28 mouse cellular contexts compared by ENCODE assay signal in genomic region chr11:57419416-57419815, GRCm38 (mm10).
A peak's percentile ranks its signal among the peaks of the same experiment; 100 is the strongest.
DNase-seq lines count a peak whose midpoint lies in the region; ATAC-seq and TF ChIP-seq lines count a peak whose summit lies in the region.
"Had no signal": no experiment of that assay in that cellular context is flagged by ENCODE, and none has a peak within 500 bp of the region (broad histone marks: within the 10 kb centered on the region; RNA-seq: fewer than 3 reads in every experiment).

No protein-coding gene starts in this region.

- no peak overlapping the region for H3K9ac ChIP-seq in kidney, embryonic 14.5 days (ENCODE audit: low read depth, low read length)
- H3K9ac ChIP-seq in lung, postnatal 0 days (replicated peaks; ENCODE audit: low read depth) = no peak overlapping the region
- H3K9ac ChIP-seq: embryonic facial prominence, embryonic 13.5 days; forebrain, embryonic 12.5 days; forebrain, embryonic 15.5 days; heart, embryonic 12.5 days; heart, embryonic 15.5 days; hindbrain, embryonic 14.5 days had no signal

- no peaks in the 10 kb centered on the region for H3K36me3 ChIP-seq in kidney, embryonic 14.5 days (ENCODE audit: control insufficient read depth, insufficient read depth, low read length)
- H3K36me3 ChIP-seq in lung, postnatal 0 days (ENCODE audit: insufficient read depth, low read length) = no peaks in the 10 kb centered on the region
- H3K36me3 ChIP-seq: embryonic facial prominence, embryonic 10.5 days; embryonic facial prominence, embryonic 13.5 days; forebrain, embryonic 12.5 days; forebrain, embryonic 15.5 days; G1E; heart, embryonic 12.5 days; heart, embryonic 15.5 days; hindbrain, embryonic 10.5 days had no signal

- no peak for TF ChIP-seq EP300 in lung, postnatal 0 days (IDR thresholded peaks at IDR 0.05)

- TF ChIP-seq CTCF in lung, postnatal 0 days (IDR thresholded peaks at IDR 0.05) = no peak

- H3K27me3 ChIP-seq in kidney, embryonic 14.5 days (ENCODE audit: control insufficient read depth, insufficient read depth, low read length) = no peaks in the 10 kb centered on the region
- H3K27me3 ChIP-seq in lung, postnatal 0 days (replicated peaks; ENCODE audit: insufficient read depth, low read length) = no peaks in the 10 kb centered on the region
- H3K27me3 ChIP-seq: embryonic facial prominence, embryonic 13.5 days; forebrain, embryonic 12.5 days; forebrain, embryonic 15.5 days; heart, embryonic 12.5 days; heart, embryonic 15.5 days had no signal

- no peaks in the 10 kb centered on the region for H3K4me1 ChIP-seq in kidney, embryonic 14.5 days (ENCODE audit: control insufficient read depth, insufficient read depth, low read length)
- no peaks in the 10 kb centered on the region for H3K4me1 ChIP-seq in lung, postnatal 0 days (ENCODE audit: insufficient read depth, low read depth, low read length)
- H3K4me1 ChIP-seq: embryonic facial prominence, embryonic 10.5 days; embryonic facial prominence, embryonic 13.5 days; heart, embryonic 15.5 days had no signal

- no peak overlapping the region for H3K27ac ChIP-seq in kidney, embryonic 14.5 days (ENCODE audit: low read depth, low read length)
- no peak overlapping the region for H3K27ac ChIP-seq in lung, postnatal 0 days (ENCODE audit: low read length)
- H3K27ac ChIP-seq: embryonic facial prominence, embryonic 10.5 days; embryonic facial prominence, embryonic 13.5 days; forebrain, embryonic 12.5 days; forebrain, embryonic 15.5 days; heart, embryonic 15.5 days; hindbrain, embryonic 10.5 days; hindbrain, embryonic 14.5 days had no signal

- 72% methylated on average over 6 of the region's 6 CpGs for WGBS in kidney, embryonic 14.5 days
- 69% methylated on average over 6 of the region's 6 CpGs for WGBS in lung, postnatal 0 days

- no peak overlapping the region for H3K4me2 ChIP-seq in kidney, embryonic 14.5 days (replicated peaks; ENCODE audit: low read depth, low read length)
- H3K4me2 ChIP-seq in lung, postnatal 0 days (replicated peaks; ENCODE audit: low read depth, low read length) = no peak overlapping the region
- H3K4me2 ChIP-seq: embryonic facial prominence, embryonic 13.5 days; forebrain, embryonic 12.5 days; forebrain, embryonic 15.5 days; heart, embryonic 12.5 days; heart, embryonic 15.5 days; hindbrain, embryonic 14.5 days had no signal

- DNase-seq in kidney, postnatal 14 days = peak; percentile 5
- DNase-seq in lung, postnatal 0 days (ENCODE audit: low spot score) = peak; percentile 8
- DNase-seq in lung, postnatal 25 days (ENCODE audit: low spot score) = no peak
- peak; percentile 43 for DNase-seq in brain, adult 2 months (ENCODE audit: low read depth, low spot score)
- no peak for DNase-seq in thymus, postnatal 14 days
- DNase-seq: adrenal gland, adult 2 months; adrenal gland, postnatal 14 days; B cell, adult 2 months; cerebellum, adult 11-12 months; cerebellum, adult 8-10 months; cerebellum, postnatal 10 days; cerebellum, postnatal 36 days; embryo, embryonic 11 days; gastrocnemius, postnatal 25 days; heart, postnatal 10 days; heart, postnatal 36 days had no signal

- no peak overlapping the region for H3K4me3 ChIP-seq in kidney, embryonic 14.5 days (ENCODE audit: low read length)
- no peak overlapping the region for H3K4me3 ChIP-seq in lung, postnatal 0 days (ENCODE audit: low read depth, low read length)
- H3K4me3 ChIP-seq: embryonic facial prominence, embryonic 10.5 days; embryonic facial prominence, embryonic 13.5 days; erythroblast, embryonic 14.5 days; forebrain, embryonic 12.5 days; forebrain, embryonic 15.5 days; heart, embryonic 12.5 days; heart, embryonic 15.5 days; hindbrain, embryonic 10.5 days had no signal

- ATAC-seq in kidney, embryonic 14.5 days (ENCODE audit: low FRiP score, low TSS enrichment) = no peak
- ATAC-seq in lung, postnatal 0 days = no peak
- ATAC-seq: forebrain, embryonic 15.5 days; Patski had no signal

- H3K9me3 ChIP-seq in kidney, embryonic 14.5 days (ENCODE audit: control insufficient read depth, low read length) = no peaks in the 10 kb centered on the region
- no peaks in the 10 kb centered on the region for H3K9me3 ChIP-seq in lung, postnatal 0 days (ENCODE audit: low read length)
- H3K9me3 ChIP-seq: embryonic facial prominence, embryonic 10.5 days; embryonic facial prominence, embryonic 13.5 days; forebrain, embryonic 12.5 days; forebrain, embryonic 15.5 days; G1E; heart, embryonic 15.5 days; hindbrain, embryonic 10.5 days had no signal

Comparison
In these comparisons a context has a peak if more than half of its experiments do, and no peak if none do; other contexts are left out.
1. DNase-seq: peak in kidney, postnatal 14 days (single experiment), lung, postnatal 0 days (single experiment) and brain, adult 2 months (single experiment); none in lung, postnatal 25 days (single experiment) and thymus, postnatal 14 days (single experiment).